Mouse (Mus musculus) myocyte (in vitro differentiated cells): ENCODE results near the gene Mgst3. TPM values are rescaled to one million over a fixed set of nuclear protein-coding genes. Genes with fewer than 3 reads are reported as not detected.

ENCODE experiments used
- H3K27me3 ChIP-seq: one replicate; pipeline ENCODE4 v1.6.1; 2011; ENCODE audit not compliant: control insufficient read depth, insufficient read depth, insufficient read length
- H3K36me3 ChIP-seq: one replicate; pipeline ENCODE4 v1.6.1; 2011; ENCODE audit not compliant: control insufficient read depth, insufficient read depth
- H3K4me2 ChIP-seq: one replicate; pipeline ENCODE4 v1.6.1; 2011; ENCODE audit warnings: low read depth, control low read depth
- H3K4me3 ChIP-seq: one replicate; pipeline ENCODE4 v1.5.1; 2011; ENCODE audit warnings: mild to moderate bottlenecking, control low read depth, moderate library complexity
- H3K79me2 ChIP-seq: one replicate; pipeline ENCODE4 v1.6.1; 2011; ENCODE audit not compliant: control insufficient read depth, insufficient read depth
- H3ac ChIP-seq: one replicate; pipeline ENCODE4 v1.6.1; 2011; ENCODE audit not compliant: control insufficient read depth, insufficient read length
- CEBPB ChIP-seq: IDR thresholded peaks from 2 replicates; pipeline ENCODE4 v1.6.1; 2011; ENCODE audit warnings: mild to moderate bottlenecking, moderate library complexity; ENCODE audit not compliant: poor library complexity, insufficient read depth, severe bottlenecking
- E2F4 ChIP-seq: IDR thresholded peaks from one replicate; pipeline ENCODE4 v1.6.1; 2011; ENCODE audit warnings: mild to moderate bottlenecking, control low read depth, moderate library complexity; ENCODE audit not compliant: insufficient read depth
- MAX ChIP-seq: IDR thresholded peaks from one replicate; pipeline ENCODE4 v1.6.1; 2011; ENCODE audit warnings: low read depth, mild to moderate bottlenecking, control low read depth
- MYOD1 ChIP-seq, 3 experiments: IDR thresholded peaks; one replicate each; pipeline ENCODE4 v1.6.1; 2011; ENCODE audit warnings: control low read depth in 2 of 3, low read depth in 2 of 3, mild to moderate bottlenecking in 2 of 3, moderate library complexity in 1 of 3; ENCODE audit not compliant: insufficient read length in 2 of 3, control insufficient read depth in 1 of 3
- MYOG ChIP-seq, 3 experiments: IDR thresholded peaks; one replicate each; pipeline ENCODE4 v1.6.1; 2011; ENCODE audit warnings: control low read depth in 2 of 3, low read depth in 2 of 3, mild to moderate bottlenecking in 2 of 3; ENCODE audit not compliant: insufficient read length in 2 of 3, control insufficient read depth in 1 of 3, insufficient read depth in 1 of 3
- POLR2A ChIP-seq: IDR thresholded peaks from one replicate; pipeline ENCODE4 v1.6.1; 2011; ENCODE audit warnings: low read depth, mild to moderate bottlenecking, control low read depth, moderate library complexity; ENCODE audit not compliant: insufficient read length
- POLR2AphosphoS2 ChIP-seq: IDR thresholded peaks from one replicate; pipeline ENCODE4 v1.6.1; 2011; ENCODE audit warnings: low read depth, control low read depth; ENCODE audit not compliant: insufficient read length
- REST ChIP-seq: IDR thresholded peaks from one replicate; pipeline ENCODE4 v1.6.1; 2011; ENCODE audit warnings: mild to moderate bottlenecking, control low read depth, moderate library complexity; ENCODE audit not compliant: insufficient read depth, insufficient read length
- SRF ChIP-seq: IDR thresholded peaks from one replicate; pipeline ENCODE4 v1.6.1; 2011; ENCODE audit warnings: low read depth; ENCODE audit not compliant: control insufficient read depth, insufficient read length
- TCF12 ChIP-seq: IDR thresholded peaks from one replicate; pipeline ENCODE4 v1.6.1; 2011; ENCODE audit warnings: mild to moderate bottlenecking, control low read depth; ENCODE audit not compliant: poor library complexity, insufficient read depth, severe bottlenecking
- TCF3 ChIP-seq: IDR thresholded peaks from one replicate; pipeline ENCODE4 v1.6.1; 2011; ENCODE audit warnings: low read depth, control low read depth; ENCODE audit not compliant: insufficient read length
- USF1 ChIP-seq: IDR thresholded peaks from one replicate; pipeline ENCODE4 v1.6.1; 2011; ENCODE audit warnings: low read depth, mild to moderate bottlenecking, control low read depth, moderate library complexity
- polyA plus RNA-seq: library from polyadenylated mRNA; unstranded; fragments of >200 nt; fragmentation: generic; extraction: Trizol; gene quantifications from one replicate; pipeline ENCODE4 v1.2.1, GENCODE M21; 2012; ENCODE audit warnings: missing spikeins

Gene Mgst3
- polyA plus RNA-seq, 1 experiment, result 62.0 TPM

DNA sequence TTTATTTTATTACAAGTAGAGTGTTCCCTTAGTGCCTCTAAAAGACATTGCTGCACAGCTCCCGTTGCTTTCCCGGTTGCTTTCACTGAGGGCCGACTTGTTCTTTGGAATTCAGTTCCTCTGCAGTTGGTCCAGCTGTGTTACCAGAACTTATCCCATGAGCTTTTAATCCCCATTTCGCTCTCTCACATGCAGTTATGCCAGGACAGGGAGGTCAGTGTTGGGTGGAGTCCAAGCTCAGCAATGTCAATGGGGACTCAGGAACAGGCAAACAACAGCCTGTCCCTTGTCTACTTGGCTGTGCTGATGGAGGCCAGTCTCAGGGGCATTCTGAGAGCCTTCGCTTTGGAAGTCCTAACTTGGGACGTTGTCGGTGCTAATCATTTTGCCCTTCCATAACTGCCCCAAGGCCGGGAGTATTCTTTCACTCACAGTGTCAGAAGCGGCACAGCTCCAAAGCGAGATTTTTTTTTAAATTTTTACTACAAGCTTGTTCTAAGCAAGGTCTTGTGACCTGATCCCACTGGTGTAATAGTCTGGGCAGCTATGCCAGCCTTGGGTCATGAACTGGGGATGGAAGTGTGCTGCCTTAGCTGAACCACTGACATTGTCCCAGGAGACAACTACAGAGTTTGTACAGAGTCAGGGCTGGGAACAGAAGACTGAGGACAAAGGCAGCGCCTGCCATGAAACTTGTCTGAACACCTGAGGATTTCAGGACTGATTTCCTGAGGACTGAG is 29.0 kb upstream of the Mgst3 start:
- Histone ChIP-seq H3K4me3 (no peak overlapping the region), H3ac (no peak overlapping the region), H3K4me2 (no peak overlapping the region), H3K27me3 (no peaks in the 10 kb centered on the region), H3K36me3 (no peaks in the 10 kb centered on the region), H3K79me2 (no peaks in the 10 kb centered on the region)
- TF ChIP-seq TCF12 (no peak), MYOD1 (IDR thresholded peaks at IDR 0.05; ENCODE audit: control insufficient read depth in 1 of 3, insufficient read length in 2 of 3, low read depth in 2 of 3) (no peak), TCF3 (no peak), MYOG (IDR thresholded peaks at IDR 0.05; ENCODE audit: control insufficient read depth in 1 of 3, insufficient read depth in 1 of 3, insufficient read length in 2 of 3, low read depth in 2 of 3) (no peak), POLR2A (no peak), E2F4 (no peak), POLR2AphosphoS2 (no peak), REST (no peak), MAX (no peak), SRF (no peak), CEBPB (no peak), USF1 (no peak)

DNA sequence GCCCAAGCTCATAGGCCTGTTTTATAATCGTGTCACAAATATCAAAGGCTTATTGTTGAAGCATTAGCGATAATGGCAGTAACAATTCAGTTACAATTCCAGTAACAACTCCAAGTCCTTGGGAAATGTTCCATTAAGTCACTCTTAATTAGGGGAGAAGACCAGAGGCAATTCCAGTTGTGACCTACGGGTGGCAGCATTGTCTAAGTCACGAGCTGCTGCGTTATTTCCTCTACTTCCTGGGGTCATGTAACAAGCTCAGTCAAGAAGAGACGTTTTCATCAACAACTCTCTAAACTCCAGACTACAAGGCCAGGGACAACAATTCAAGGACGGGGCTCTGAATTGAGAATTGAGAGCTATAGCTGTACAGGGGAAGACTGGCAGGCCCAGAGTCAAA is 21.2 kb upstream of the Mgst3 start:
- TF ChIP-seq POLR2A (no peak), REST (no peak), MYOG (IDR thresholded peaks at IDR 0.05; ENCODE audit: control insufficient read depth in 1 of 3, insufficient read depth in 1 of 3, insufficient read length in 2 of 3, low read depth in 2 of 3) (no peak), SRF (no peak), MYOD1 (IDR thresholded peaks at IDR 0.05; ENCODE audit: control insufficient read depth in 1 of 3, insufficient read length in 2 of 3, low read depth in 2 of 3) (no peak), TCF12 (no peak), MAX (no peak), POLR2AphosphoS2 (no peak)

DNA sequence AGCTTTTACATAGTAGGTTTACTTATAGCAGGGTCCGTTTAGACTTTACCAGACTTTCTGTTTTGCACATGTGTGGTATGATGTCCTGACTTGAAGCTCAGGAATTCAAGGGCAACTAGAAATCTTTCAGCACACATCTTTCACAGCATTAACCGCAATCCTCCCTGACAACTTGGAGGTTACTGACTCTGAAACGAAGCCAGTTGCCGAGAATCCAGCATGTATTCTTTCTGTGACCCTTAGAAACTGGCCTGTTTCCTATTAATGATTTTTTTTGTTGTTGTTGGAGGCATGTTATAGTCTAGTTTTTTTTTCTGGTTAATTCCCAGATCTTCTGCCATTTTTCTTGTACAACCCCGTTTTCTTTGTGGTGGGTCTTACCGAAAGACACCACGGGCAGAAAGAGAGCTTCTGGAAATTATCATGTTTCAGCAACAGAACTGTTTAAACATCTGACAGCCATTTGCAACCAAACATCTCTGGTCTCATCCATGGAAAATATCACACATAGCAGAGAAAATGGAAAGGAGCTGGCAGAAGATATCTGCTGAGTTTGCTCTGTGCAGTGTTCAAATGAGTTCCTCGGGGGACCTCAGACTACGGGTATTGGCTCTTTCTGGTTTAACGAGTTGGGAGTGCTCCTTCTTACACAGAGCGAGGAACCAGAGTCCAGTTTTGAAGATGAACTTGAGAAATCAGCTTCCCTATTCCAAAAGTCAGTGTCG is 18.5 kb upstream of the Mgst3 start:
- Histone ChIP-seq H3K4me2 (peak overlapping the region; percentile 14), H3K27me3 (peaks cover 20% of the 10 kb centered on the region), H3K4me3 (no peak overlapping the region), H3ac (no peak overlapping the region), H3K79me2 (no peaks in the 10 kb centered on the region), H3K36me3 (no peaks in the 10 kb centered on the region)
- TF ChIP-seq MAX, result no peak
- TF ChIP-seq TCF3, result no peak
- no peak for TF ChIP-seq REST
- TF ChIP-seq SRF, result no peak
- TF ChIP-seq E2F4, result no peak
- TF ChIP-seq CEBPB, result no peak
- TF ChIP-seq POLR2A, result no peak
- no peak for TF ChIP-seq MYOG (IDR thresholded peaks at IDR 0.05; ENCODE audit: control insufficient read depth in 1 of 3, insufficient read depth in 1 of 3, insufficient read length in 2 of 3, low read depth in 2 of 3)
- no peak for TF ChIP-seq USF1
- TF ChIP-seq TCF12, result no peak
- no peak for TF ChIP-seq POLR2AphosphoS2
- TF ChIP-seq MYOD1 (IDR thresholded peaks at IDR 0.05; ENCODE audit: control insufficient read depth in 1 of 3, insufficient read length in 2 of 3, low read depth in 2 of 3), result no peak

More for the DNA sequence above, 21.2 kb upstream of the Mgst3 start:
- Histone ChIP-seq H3K36me3 (no peaks in the 10 kb centered on the region), H3ac (no peak overlapping the region), H3K4me2 (no peak overlapping the region), H3K27me3 (no peaks in the 10 kb centered on the region), H3K79me2 (no peaks in the 10 kb centered on the region), H3K4me3 (no peak overlapping the region)

DNA sequence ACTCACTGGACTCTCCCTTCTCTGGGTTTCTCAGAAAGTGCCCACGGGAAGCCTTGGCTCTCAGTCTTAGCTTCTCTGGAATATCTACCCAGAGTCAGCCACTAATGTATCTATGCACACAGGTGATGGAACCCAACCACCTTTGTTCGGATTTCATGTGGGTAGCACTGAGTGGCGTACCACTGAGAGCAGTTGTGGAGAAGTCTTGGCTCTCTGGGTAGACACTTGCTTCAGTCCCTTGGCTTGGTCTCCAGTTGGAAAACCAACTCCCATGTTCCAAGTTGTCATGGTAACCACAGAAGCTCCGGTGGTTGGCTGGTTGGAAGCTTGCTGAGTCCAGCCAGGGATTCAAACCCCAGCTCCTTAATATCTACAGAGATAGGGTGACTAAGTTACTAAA is 16.0 kb upstream of the Mgst3 start:
- Histone ChIP-seq H3ac (no peak overlapping the region), H3K4me3 (no peak overlapping the region), H3K79me2 (no peaks in the 10 kb centered on the region), H3K4me2 (no peak overlapping the region), H3K27me3 (peaks cover 29% of the 10 kb centered on the region), H3K36me3 (no peaks in the 10 kb centered on the region)
- TF ChIP-seq E2F4 (no peak), MYOG (IDR thresholded peaks at IDR 0.05; ENCODE audit: control insufficient read depth in 1 of 3, insufficient read depth in 1 of 3, insufficient read length in 2 of 3, low read depth in 2 of 3) (no peak), SRF (no peak), MAX (no peak), POLR2AphosphoS2 (no peak), TCF3 (no peak), TCF12 (no peak), REST (no peak), MYOD1 (IDR thresholded peaks at IDR 0.05; ENCODE audit: control insufficient read depth in 1 of 3, insufficient read length in 2 of 3, low read depth in 2 of 3) (no peak), USF1 (no peak), POLR2A (no peak), CEBPB (no peak)
